Mouse (Mus musculus) midbrain, embryonic 10.5 days (tissue): Measurements from ENCODE around the gene Lcn2. TPM values are rescaled to one million over a fixed set of nuclear protein-coding genes. Genes with fewer than 3 reads are reported as not detected.
A peak's percentile ranks its signal among the peaks of the same experiment; 100 is the strongest.

Experiments used
- DNase-seq: peaks from one replicate; pipeline ENCODE4 v3.0.0-alpha.2; 2017; ENCODE audit warnings: low spot score
- H3K27ac ChIP-seq: fragments of 300-500 bp; sonication (generic); replicated peaks from 2 replicates; pipeline ENCODE4 v1.5.1; 2016; ENCODE audit warnings: mild to moderate bottlenecking
- H3K27me3 ChIP-seq: fragments of 300-500 bp; sonication (generic); 2 replicates; pipeline ENCODE4 v1.6.1; 2016; ENCODE audit warnings: low read depth, mild to moderate bottlenecking; ENCODE audit not compliant: poor library complexity, severe bottlenecking
- H3K36me3 ChIP-seq: fragments of 300-500 bp; sonication (generic); 2 replicates; pipeline ENCODE4 v1.6.1; 2016; ENCODE audit warnings: mild to moderate bottlenecking, moderate library complexity
- H3K4me1 ChIP-seq: fragments of 300-500 bp; sonication (generic); 2 replicates; pipeline ENCODE4 v1.6.1; 2016
- H3K4me3 ChIP-seq: fragments of 300-500 bp; sonication (generic); 2 replicates; pipeline ENCODE4 v1.5.1; 2016; ENCODE audit warnings: mild to moderate bottlenecking, moderate library complexity
- H3K9me3 ChIP-seq: fragments of 300-500 bp; sonication (generic); replicated peaks from 2 replicates; pipeline ENCODE4 v1.6.1; 2016; ENCODE audit warnings: mild to moderate bottlenecking
- WGBS: fragments of 180-500 bp; shearing (Covaris S2); methylation state at CpG from one replicate; pipeline ENCODE4 v1.1.7; 2016; 5-methylcytosine and 5-hydroxymethylcytosine counted together
- polyA plus RNA-seq: library from polyadenylated mRNA; unstranded; fragments of >200 nt; fragmentation: Nextera tagmentation; extraction: Ambion mirVana; gene quantifications from 2 replicates; pipeline ENCODE4 v1.2.1, GENCODE M21; 2016

The Lcn2 gene
- polyA plus RNA-seq, 1 experiment from 2014 or later, result not detected

DNA sequence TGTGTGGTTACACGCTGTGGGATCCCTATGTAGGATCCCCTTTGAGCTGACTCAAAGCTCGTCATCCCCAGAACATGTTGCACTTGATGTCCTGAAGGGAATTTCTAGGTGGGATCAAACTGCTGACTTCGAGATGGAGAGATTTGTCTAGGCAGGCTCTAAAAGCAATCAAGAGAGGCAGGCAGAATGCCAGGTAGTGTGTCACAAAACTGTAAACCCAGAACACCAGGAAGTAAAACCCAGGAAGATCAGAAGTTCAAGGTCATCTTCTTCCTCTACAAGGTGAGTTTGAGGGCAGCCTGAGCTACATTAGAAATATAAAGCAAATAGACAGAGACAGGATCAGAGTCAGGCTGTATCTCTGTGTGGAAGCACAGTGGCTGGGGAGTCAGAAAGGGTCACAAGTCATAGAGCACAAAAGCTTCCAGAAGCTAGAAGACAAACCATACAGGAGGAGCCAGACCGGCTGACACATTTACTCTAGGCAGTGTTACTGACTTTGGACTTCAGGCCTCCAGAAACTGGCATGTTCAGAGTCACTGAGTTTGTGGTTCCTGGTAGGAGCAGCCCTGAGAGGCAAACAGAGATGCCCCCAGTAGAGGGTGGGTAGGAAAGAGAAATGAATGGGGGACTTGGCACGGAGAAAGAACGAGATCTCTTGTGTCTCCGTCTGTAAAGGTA, 19.2 kb upstream of the Lcn2 start:
- no peaks in the 10 kb centered on the region for H3K9me3 ChIP-seq

DNA sequence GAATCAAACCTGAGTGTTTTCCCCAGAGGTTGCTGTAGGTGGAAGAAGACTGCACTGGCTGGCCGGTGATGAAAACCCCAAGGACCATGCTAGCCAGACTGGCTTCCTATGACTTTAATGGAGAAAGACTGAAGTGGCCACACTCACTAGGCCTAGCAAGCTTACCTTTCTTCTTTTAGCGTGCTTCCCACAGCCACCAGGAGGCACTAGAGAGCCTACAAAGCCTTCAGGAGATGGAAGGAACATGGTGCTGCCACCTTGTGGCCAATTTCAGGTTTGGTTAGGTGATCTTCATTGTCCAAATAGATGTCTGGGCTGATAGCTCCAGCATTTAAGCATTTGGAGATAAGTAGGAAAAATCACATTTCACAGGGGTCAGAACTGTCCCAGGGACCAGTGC, 16.6 kb upstream of the Lcn2 start:
- 28% methylated on average over 2 of the region's 2 CpGs for WGBS
- H3K27me3 ChIP-seq, result no peaks in the 10 kb centered on the region
- peaks cover 5% of the 10 kb centered on the region for H3K4me1 ChIP-seq
- peak; percentile 91 for DNase-seq
- no peaks in the 10 kb centered on the region for H3K9me3 ChIP-seq
- no peak overlapping the region for H3K4me3 ChIP-seq
- H3K36me3 ChIP-seq, result peaks cover 29% of the 10 kb centered on the region
- no peak overlapping the region for H3K27ac ChIP-seq

More for the DNA sequence above, 19.2 kb upstream of the Lcn2 start:
- H3K36me3 ChIP-seq, result peaks cover 5% of the 10 kb centered on the region
- H3K27ac ChIP-seq, result no peak overlapping the region
- no peaks in the 10 kb centered on the region for H3K27me3 ChIP-seq
- H3K4me1 ChIP-seq, result peaks cover 5% of the 10 kb centered on the region
- H3K4me3 ChIP-seq, result no peak overlapping the region
- 84% methylated on average over 7 of the region's 7 CpGs for WGBS
- DNase-seq, result no peak

DNA sequence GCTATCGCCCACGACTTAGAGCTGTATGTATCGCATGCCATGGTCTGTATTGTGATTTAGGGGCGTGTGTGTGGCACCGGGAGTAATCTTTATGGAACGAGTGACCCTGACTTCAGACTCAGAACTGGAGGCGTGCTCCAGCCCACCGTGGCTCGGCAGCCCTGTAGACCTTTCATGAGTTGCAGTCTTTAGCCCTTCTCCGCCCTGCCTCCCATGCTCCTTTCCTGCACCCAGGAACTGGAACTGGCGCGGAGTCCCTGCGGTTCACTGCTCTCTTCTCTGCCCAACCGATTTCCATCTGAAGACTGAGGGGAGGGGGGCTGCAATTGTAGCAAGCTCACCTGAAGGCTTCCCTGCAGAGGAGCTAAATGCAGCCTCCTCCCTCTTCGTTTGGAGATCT, 8.6 kb upstream of the Lcn2 start:
- no peak for DNase-seq
- Histone ChIP-seq H3K4me1 (peaks cover 29% of the 10 kb centered on the region), H3K27me3 (no peaks in the 10 kb centered on the region), H3K4me3 (peak overlapping the region; percentile 73), H3K9me3 (no peaks in the 10 kb centered on the region), H3K36me3 (peaks cover 28% of the 10 kb centered on the region), H3K27ac (peak overlapping the region; percentile 85)
- WGBS, result under 1% methylated on average over 15 of the region's 15 CpGs

DNA sequence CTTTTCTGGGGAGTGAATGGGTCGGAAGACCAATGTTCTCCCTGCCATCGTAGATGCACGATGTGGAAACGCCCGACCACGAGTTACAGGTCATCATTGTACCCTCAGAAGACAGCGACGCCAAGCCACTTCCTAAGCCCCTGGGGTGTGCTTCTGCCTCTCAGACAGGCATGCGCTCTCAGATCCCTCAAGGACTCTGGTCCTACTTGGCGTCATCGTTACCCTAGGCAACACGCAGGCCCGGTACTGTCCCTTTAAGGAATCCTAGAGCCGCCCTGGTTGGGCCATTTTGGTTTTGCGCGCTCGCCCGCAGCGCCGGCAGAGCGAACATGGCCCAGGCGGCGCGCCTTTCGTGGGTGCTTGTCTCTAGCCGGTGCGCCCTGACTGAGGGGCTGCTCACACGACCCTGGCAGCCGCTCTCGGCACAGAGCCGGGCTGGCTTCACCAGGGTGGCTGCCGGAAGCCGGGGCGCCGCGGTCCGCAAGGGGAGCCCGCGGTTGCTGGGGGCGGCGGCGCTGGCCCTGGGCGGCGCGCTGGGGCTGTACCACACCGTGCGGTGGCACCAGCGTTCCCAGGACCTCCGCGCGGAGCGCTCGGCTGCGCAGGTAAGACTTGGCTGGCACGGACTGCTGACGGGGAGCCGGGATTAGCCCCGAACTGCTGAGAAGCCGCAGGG, 8.0 kb upstream of the Lcn2 start:
- Histone ChIP-seq H3K27ac (peak overlapping the region; percentile 85), H3K4me1 (peaks cover 29% of the 10 kb centered on the region), H3K27me3 (no peaks in the 10 kb centered on the region), H3K4me3 (peak overlapping the region; percentile 73), H3K36me3 (peaks cover 22% of the 10 kb centered on the region), H3K9me3 (no peaks in the 10 kb centered on the region)
- DNase-seq, result peak; percentile 91
- under 1% methylated on average over 59 of the region's 59 CpGs for WGBS

DNA sequence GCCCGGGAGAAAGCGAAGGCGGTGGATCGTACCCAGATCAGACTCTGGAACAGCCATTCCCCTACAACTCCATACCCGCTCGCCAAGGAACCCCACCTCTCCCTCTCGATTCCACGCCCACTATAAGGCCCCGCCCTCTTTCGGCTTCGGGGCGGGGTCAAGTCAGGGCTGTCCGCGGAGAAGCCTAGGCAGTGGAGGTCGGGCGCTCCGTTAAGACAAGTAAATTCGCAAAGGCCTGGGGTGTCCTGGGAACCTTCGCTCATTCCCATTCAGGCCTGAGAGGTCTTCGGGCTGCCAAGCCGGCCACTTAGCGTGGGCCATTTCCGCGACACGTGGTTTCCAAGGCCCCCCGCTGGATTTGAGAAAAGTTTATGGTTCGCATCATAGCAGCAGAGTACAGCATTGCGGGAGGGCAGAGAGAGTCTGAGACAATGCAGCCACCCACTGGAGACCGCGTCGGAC, 7.5 kb upstream of the Lcn2 start, which contains the start of gene Ptges2:
Gene Ptges2, plus strand, starts transcription at position 413 of the 462 bp plus-strand sequence.
- WGBS, result under 1% methylated on average over 31 of the region's 31 CpGs
- H3K36me3 ChIP-seq, result peaks cover 16% of the 10 kb centered on the region

DNA sequence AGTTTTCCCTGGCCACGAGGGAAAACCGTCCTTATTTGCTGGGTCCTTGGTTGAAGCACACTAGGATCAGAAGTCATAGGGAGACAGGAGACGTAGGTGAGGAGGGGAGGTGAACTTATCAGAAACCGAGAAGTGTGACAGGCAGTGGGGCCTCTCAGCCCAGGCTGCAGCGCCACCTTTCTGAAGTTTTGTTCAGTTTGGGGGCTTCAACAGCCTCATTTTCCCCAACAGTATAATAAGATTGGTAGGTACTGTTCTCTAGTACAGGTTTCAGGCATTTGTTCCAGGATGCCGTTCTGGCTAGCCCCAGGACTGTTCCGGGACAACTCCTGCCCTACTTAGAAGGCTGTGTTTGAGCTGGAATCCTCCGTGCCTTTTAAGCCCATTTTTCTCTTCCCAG, 6.9 kb upstream of the Lcn2 start:
- Histone ChIP-seq H3K9me3 (no peaks in the 10 kb centered on the region), H3K4me1 (peaks cover 29% of the 10 kb centered on the region), H3K4me3 (peak overlapping the region; percentile 73), H3K36me3 (peaks cover 11% of the 10 kb centered on the region), H3K27ac (peak overlapping the region; percentile 85), H3K27me3 (no peaks in the 10 kb centered on the region)
- WGBS, result 7% methylated on average over 8 of the region's 8 CpGs
- no peak for DNase-seq

More for the DNA sequence above, 7.5 kb upstream of the Lcn2 start, which contains the start of gene Ptges2:
- Histone ChIP-seq H3K27ac (peak within 1 kb of the TSS; percentile 85), H3K4me3 (peak within 1 kb of the TSS; percentile 73), H3K27me3 (no peaks in the 10 kb centered on the region), H3K9me3 (no peaks in the 10 kb centered on the region), H3K4me1 (peaks cover 29% of the 10 kb centered on the region)
- DNase-seq, result peak; percentile 91

DNA sequence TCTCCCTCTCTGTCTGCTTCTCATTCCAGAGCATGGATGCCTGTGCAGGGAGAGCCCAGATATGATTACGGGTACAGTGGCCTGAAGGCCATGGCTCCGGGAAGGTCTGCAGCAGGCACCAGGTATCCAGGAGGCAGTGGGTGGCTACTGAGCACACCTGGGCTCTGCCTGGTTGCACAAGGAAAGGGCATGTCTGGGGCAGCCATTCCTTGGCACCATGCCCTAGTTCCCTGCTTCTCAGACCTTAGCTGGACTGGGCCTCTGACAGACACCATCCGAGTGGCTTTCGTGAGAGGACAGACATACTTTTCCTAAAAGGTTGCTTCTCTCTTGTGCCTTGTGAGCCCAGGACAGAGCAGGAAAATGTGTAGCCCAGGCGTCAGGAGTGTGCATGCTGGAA, 4.0 kb upstream of the Lcn2 start:
- 88% methylated on average over 5 of the region's 5 CpGs for WGBS
- Histone ChIP-seq H3K9me3 (no peaks in the 10 kb centered on the region), H3K36me3 (no peaks in the 10 kb centered on the region), H3K27ac (no peak overlapping the region), H3K4me1 (peaks cover 21% of the 10 kb centered on the region), H3K27me3 (peaks cover 6% of the 10 kb centered on the region; the same call in 1 of the 2 replicates), H3K4me3 (no peak overlapping the region)
- DNase-seq, result no peak

DNA sequence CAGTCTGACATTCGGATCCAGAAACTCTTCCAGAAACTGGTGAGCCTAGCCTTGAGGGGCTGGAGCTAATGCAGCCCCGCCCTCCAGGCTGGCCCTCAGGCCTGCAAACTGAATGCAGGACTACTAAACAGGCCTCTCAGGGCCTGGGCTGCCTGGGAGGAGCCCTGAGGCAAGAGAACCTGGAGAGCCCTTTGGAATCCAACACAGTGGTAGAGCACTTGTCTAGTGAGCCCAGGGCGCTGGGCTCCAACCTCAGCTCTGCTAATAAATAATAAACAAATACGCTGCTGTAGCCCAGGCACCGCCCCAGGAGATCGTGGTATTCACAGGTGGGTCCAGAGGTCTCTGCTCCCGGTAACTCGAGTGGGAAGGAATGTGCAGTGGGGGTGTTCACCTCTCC, 2.8 kb upstream of the Lcn2 start:
- Histone ChIP-seq H3K4me1 (peaks cover 10% of the 10 kb centered on the region), H3K27ac (no peak overlapping the region), H3K9me3 (no peaks in the 10 kb centered on the region), H3K36me3 (no peaks in the 10 kb centered on the region), H3K27me3 (peaks cover 6% of the 10 kb centered on the region; the same call in 1 of the 2 replicates), H3K4me3 (no peak overlapping the region)
- WGBS, result 76% methylated on average over 8 of the region's 8 CpGs
- no peak for DNase-seq

DNA sequence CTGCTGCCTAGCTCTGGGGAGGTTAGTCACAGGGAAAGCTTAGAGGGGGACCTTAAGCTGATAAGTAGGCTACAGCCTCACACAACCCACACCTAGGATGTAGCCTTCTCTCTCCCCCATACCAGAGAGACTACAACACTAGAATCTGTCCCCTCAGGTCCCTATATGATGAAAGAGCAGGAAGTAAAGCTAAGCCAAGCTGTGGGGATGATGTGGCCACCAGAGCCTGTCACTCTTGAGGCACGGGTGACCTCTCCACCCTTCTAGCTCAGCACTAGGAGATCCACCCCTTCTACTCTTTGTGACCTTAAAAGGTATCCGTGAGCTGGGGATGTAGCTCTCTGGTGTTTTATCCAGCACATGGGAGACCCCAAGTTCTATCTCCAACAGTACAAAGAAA, 1.1 kb upstream of the Lcn2 start:
- Histone ChIP-seq H3K36me3 (no peaks in the 10 kb centered on the region), H3K27ac (no peak overlapping the region), H3K27me3 (peaks cover 17% of the 10 kb centered on the region), H3K4me1 (no peaks in the 10 kb centered on the region), H3K9me3 (no peaks in the 10 kb centered on the region), H3K4me3 (no peak overlapping the region)
- DNase-seq, result no peak
- WGBS, result 83% methylated on average over 2 of the region's 2 CpGs

DNA sequence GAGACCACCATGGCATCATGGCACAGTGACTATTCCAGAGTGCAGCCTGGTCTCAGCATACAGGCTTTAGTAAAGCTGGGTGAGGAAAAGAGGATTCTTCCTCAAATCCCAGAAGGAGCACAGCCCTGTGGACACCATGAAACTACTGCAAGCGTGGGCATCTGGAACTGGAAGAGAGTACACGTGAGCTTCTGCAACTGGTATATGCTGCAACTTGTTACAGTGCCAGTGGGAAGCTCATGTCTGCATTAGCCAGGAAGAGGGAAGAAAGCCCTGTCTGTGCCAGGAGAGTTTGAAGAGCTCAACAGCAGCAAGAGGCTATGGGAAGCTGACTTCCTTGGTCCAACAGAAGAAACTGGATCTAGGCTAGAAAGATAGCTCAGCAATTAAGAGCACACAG, 5.4 kb downstream of the Lcn2 start:
- peaks cover 14% of the 10 kb centered on the region for H3K4me1 ChIP-seq
- H3K27ac ChIP-seq, result no peak overlapping the region
- peaks cover 58% of the 10 kb centered on the region for H3K27me3 ChIP-seq
- no peak for DNase-seq
- H3K36me3 ChIP-seq, result peaks cover 25% of the 10 kb centered on the region
- 85% methylated on average over 2 of the region's 2 CpGs for WGBS
- H3K4me3 ChIP-seq, result no peak overlapping the region
- no peaks in the 10 kb centered on the region for H3K9me3 ChIP-seq

DNA sequence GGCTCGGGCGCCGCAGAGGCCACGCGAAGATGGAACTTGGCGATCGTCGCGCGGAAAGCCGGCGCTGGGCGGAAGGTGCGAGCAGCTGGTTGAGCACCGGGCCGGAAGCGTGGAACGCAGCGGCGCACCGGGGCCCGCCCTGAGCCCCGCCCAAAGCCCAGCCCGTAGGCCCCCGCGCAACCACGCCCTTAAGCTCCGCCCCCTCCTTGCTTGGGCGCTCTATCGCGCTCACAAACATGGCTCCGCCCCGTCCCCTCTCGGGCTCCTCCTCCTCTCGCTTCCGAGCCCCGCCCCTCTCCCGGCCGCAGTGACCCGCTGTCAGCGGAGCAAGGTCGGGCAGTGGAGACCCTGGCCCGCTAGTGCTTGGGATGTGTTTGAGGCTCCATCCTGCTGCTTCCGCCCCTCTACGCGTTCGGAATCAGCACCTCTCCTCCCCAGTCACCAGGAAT, 6.3 kb downstream of the Lcn2 start, which contains the start of gene 1110008P14Rik:
Gene 1110008P14Rik, minus strand, starts transcription at position 164 of the 449 bp plus-strand sequence.
- Histone ChIP-seq H3K9me3 (no peaks in the 10 kb centered on the region), H3K27me3 (peaks cover 56% of the 10 kb centered on the region), H3K4me3 (peak within 1 kb of the TSS; percentile 71), H3K4me1 (peaks cover 14% of the 10 kb centered on the region), H3K27ac (peak within 1 kb of the TSS; percentile 61), H3K36me3 (peaks cover 34% of the 10 kb centered on the region)
- under 1% methylated on average over 46 of the region's 47 CpGs for WGBS
- DNase-seq, result peak; percentile 93

DNA sequence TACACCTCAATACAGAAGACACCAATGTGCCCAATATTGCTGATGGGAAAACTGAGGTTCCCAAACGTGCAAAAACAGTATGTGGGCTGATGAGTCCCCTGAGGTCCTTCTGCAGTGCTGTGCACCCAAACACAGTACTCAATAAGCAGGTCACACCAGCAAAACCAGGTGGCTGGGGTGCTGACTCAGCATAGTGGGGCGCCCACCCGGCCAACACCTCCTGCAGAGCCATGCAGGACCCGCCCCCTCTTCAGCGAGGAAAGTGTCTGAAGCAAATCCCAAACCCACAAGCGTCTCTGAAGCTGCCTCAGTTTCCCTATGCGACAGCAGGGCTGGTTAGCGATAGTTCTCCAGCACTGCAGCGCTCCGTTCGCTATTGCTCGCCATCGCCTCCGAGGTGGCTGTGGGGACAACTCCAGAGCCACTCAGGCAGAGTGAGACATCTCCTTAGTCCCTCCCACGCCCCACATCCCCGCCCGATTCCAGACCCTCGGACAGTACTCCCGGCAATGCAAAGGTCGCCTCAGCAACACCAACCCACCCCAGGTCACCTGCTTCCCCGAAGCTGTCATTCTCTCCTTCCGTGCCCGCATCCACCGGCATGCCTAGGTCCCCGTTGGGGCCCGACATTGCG, 6.8 kb downstream of the Lcn2 start:
- Histone ChIP-seq H3K36me3 (peaks cover 39% of the 10 kb centered on the region), H3K4me1 (peaks cover 14% of the 10 kb centered on the region), H3K9me3 (no peaks in the 10 kb centered on the region), H3K27ac (peak overlapping the region; percentile 61), H3K4me3 (peak overlapping the region; percentile 71), H3K27me3 (peaks cover 56% of the 10 kb centered on the region)
- WGBS, result 1% methylated on average over 27 of the region's 27 CpGs
- DNase-seq, result no peak
